Mouse (Mus musculus): ENCODE measurements around the gene Tas2r118.

Tas2r118 gene

DNA sequence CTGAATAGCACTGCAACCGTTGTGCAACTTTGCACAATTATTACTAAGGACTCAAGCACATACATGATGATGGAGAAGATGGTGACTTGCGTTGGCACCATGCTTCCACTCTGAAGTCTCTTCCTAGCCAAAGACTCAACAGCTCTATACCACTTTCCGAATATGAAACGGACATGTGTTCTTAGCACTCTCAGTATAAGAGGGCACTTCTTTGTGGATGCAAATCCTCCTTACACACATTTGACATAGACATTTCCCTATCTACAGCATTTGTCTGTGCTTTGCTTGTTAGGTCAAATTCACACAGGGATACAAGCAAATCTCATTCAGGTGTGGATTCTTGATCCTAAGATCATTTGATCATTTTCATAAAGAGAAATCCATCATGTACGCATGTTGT, at the start of gene Tas2r118:
Gene Tas2r118 (minus strand): TSS at position 101 of the 400 bp plus-strand sequence.
- no peak for DNase-seq

DNA sequence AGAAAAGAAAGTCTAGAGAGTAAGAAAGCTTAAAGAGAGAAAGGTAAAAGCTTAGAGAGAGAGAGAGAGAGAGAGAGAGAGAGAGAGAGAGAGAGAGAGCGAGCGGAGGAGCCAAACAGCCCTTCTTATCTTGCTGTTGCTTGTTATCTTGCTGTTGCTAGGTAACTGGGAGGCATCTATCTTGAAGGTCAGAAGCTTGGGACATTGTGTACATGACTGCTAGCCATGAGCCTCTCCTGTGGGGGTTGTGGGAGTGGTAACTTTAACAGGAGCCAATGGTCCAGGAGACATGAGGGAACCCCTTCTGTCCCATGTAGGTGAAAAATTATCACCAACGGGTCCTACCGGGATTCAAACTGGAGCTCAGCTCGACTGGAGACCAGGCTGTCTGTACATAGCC, 48.5 kb upstream of the Tas2r118 start:
- no peak for DNase-seq

DNA sequence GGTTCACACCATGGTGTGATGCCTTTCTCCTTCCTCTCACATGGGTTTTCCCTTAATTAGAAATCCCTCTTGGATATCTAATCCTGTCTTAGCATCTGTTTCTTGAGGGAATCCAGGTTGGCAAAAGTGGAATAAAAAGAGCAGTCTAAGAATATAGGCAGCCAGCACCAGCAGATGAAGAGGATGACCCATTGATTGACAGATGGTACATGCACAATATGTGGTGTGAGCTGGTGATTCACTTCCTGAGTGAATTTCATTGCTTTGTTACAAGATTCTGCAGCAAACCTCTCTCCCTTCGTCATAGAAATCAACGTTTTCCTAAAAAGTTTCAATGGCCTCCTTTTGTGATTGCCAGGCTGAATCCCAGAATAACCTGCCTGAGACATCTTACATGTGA, 23.4 kb upstream of the Tas2r118 start:
- no peak for DNase-seq

DNA sequence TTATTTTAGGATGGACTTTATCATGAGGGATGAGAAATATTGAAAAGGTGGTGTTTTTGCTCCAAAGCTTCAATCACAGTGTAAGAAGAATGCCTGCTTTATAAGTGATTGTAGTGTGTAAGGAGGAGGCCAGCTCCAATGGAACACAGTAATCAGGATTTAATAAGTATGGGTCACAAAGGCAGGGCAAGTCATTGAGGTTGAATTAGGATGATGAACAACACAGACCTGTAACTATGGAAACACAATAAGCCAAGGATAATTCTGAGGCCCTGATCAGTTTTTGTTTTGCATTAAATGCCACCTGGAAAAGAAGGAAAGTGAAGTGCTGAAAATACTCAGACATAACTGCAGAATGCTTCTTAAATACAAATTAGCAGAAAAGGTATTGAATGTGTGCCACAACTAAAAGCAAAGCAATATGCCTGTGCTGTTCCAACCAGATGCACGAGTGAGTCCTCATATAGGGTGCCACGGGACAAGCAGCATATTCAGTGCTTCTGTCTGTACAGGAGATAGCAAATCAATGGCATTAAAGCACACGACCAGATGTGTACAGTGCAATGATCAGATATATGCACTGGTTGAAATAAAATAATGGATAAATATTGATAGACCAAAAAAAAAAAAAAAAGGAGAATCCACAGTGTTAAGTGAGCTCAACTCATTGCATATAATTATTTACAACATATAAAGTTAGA, 21.0 kb upstream of the Tas2r118 start:
- no peak for DNase-seq

DNA sequence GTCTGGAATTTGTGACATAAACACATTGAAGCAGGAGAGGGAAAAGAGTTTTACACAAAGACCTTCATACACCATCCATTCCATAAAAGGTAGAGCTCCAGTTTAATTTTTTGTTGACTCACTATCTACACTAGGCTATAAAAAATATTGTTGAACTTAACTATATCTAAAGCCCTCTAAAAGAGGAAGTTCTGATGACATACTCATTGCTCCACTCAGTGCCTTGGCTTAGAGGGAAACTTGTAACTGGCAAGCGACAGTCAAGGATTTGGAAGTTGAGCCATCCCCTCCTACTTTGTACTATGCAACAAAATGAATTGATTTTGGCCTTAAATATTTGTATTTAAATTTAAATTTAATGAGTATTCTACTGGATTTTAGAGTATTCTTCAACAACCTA, 16.4 kb upstream of the Tas2r118 start:
- no peak for DNase-seq

DNA sequence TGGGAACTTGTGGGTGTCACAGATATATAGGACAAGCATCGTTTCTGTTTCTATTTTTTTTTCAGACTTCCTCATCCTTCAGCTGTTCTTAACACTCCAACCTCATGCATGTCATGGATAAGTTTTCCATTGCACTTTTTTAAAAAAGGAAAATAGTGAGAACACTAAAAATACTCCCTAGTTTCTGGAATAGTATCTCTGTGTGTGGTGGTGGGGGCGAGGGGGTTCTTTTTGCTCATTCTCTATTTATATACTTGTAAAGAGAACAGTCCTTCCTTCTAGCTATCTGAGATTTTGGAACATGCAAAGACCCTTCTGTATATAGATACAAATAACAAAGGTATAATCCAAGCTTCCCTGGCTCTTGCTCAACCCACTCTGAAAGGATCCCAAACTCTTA, 2.9 kb downstream of the Tas2r118 start:
- no peak for DNase-seq

DNA sequence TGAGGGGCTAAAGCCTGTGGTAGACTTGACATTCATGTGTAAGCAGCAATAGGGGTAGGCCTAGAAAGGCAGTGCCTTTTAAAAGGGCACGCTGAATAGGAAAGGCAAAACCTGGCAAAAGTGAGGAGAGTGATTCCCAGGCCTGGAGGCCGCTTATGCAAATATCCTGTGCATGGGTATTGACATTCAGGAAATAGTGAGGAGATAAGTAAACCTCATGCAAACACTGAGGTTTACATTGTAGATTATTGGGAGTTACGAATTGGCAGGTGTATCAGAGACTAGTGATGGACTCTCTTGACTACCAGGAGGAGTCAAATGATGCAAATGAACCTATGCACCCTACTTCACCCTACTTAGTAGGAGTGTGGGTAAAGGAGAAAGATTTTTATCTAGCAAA, 3.9 kb downstream of the Tas2r118 start:
- DNase-seq = no peak

DNA sequence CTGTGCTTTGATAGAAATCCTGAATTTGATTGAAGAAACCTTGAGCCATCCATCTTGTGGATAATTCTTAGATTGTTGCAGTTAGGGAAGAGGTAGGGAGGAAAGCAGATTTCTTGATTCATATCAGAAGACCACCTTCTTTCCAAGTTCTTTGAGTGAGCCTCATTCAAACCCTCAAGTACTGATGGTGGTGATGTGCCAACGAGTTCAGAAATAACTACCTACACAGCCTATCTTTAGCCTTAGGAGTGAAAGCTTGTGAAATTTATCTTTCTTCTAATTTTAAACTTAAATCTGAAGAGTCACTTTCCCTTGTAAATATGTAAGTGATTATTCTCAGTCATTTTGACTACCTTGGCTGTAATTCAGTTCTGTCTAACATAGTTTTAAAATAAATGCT, 6.1 kb downstream of the Tas2r118 start:
- no peak for DNase-seq

DNA sequence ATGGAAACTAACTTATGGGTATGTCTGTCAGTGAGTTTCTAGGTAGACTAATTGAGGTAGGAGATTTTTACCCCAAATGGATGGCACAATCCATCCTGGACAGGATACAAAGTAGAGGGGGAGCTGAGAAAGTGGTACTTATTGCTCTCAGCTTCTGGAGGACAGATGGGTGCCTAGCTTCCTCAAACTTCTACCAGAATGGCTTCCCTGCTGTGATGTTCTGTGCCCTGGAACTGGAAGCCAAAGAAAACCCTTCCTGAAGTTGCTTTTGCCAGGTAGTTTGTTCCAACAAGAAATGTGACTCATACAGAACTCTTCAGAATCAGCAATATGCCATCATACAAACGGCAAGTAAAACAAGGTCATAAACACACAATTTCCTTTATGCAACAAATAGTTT, 29.1 kb downstream of the Tas2r118 start:
- peak; percentile 16 for DNase-seq

DNA sequence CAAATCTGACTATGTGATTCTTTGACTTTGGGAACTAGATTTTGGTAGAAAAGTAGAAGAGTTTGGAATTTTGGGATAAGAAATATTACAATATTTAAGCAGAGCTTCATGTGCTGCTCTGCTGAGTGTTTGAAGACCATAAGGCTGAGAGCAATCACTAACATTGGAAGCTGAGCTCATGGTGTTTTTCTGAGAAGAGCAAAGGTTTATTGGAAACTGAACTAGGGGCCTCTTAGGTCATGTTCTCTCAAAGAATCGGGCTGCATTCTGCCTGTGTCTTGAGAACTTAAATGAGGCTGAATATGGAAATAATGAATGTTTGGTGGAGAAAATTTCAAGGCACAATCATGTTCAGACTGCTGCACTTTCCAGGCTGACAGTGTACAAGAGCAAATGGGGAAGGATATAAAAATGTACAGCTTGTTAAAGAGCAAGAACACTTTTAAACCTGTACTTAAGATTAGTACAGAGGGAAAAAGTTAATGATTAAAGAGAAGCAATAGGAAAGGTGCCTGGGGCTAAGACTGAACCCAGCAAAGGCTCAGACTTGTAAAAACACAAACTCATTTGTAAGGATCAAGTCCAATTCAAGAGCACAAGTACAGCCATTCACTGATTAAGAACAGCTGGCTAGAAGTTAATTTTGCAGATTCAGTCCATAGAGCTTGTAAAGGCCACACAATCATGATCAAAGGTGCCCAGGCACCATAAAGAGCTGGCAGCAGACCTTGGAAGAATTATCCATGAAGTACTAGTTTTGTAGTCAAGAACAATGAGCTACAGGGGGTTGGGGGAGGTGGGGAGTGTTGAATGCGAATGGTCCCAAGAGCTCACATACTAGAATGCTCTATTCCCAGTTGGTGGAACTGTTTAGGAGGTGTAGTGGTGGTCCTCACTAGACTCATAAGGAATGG, 31.0 kb downstream of the Tas2r118 start:
- no peak for DNase-seq

DNA sequence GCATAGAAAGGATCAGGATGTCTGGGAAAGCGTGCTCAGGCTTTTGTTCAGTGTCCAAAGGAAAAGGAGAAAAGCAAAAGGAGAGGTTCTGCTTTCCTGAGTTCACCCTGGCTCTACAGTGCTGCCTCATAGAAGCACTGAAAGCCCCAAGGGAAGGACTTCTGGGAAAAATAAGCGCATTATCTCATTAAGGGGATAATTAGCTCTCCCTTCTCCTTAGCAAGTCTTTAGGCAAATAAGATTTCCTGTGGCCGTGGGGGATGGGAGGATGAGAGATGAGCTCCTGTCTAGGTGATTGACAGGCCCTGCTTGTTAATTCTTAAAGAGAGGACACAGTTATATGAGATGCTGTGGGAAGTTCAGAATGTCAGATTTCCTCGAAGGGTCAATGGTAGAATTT, 33.4 kb downstream of the Tas2r118 start:
- no peak for DNase-seq

DNA sequence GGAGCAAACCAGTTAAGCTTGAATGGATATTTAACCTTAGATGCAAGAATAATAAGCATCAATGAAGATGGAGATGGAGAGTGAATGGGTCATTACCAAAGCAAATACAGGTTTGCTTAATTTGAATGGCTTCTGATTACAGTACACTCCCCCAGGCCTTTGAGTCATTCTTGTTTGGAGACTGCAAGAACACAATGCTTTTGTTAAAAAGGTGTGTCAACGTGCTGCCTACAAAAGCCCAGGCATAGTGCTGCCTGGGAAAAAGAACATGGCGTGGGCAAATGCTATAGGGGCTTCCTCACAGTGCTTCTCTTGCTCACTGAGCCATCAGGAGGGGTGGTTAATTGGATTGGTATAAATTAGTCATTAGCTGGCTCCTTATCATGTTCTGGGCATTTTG, 46.1 kb downstream of the Tas2r118 start:
- DNase-seq = no peak
